Mouse (Mus musculus): ENCODE results near the gene Cct8l1. TPM values are rescaled to one million over a fixed set of nuclear protein-coding genes. Genes with fewer than 3 reads are reported as not detected.

Gene Cct8l1
- not detected in 2 replicates for polyA plus RNA-seq (2014; fragmentation: Nextera tagmentation; extraction: Ambion mirVana)

- Histone ChIP-seq H3K9me3 (ENCODE audit: control insufficient read depth, low read length) (no peaks in the 10 kb centered on the region), H3K36me3 (ENCODE audit: control insufficient read depth, insufficient read depth, low read length) (no peaks in the 10 kb centered on the region), H3K4me2 (ENCODE audit: low read depth, severe bottlenecking) (no peak within 1 kb of the TSS), H3K27ac (replicated peaks; ENCODE audit: low read depth, low read length) (no peak within 1 kb of the TSS), H3K4me3 (ENCODE audit: low read depth, low read length) (no peak within 1 kb of the TSS), H3K9ac (ENCODE audit: low read length) (no peak within 1 kb of the TSS), H3K27me3 (ENCODE audit: control insufficient read depth, insufficient read depth, low read length) (no peaks in the 10 kb centered on the region), H3K4me1 (ENCODE audit: control insufficient read depth, insufficient read depth, low read length) (no peaks in the 10 kb centered on the region)
- DNase-seq (ENCODE audit: low spot score) (no peak), ATAC-seq (ENCODE audit: insufficient number of reproducible peaks, low FRiP score, low TSS enrichment, low read depth) (no peak)
- WGBS, result 91% methylated on average over 5 of the region's 5 CpGs
These were observed at the start of gene Cct8l1 for GRCm38 (mm10) chr5:25515767-25516166. Gene Cct8l1, plus strand, starts transcription at chr5:25516067.

GRCm38 (mm10) chr5:25472070-25472469 is 43.8 kb upstream of the Cct8l1 start:
- Histone ChIP-seq H3K4me3 (ENCODE audit: low read depth, low read length) (peak overlapping the region; percentile 19; the same call in 1 of the 2 replicates), H3K4me1 (ENCODE audit: control insufficient read depth, insufficient read depth, low read length) (no peaks in the 10 kb centered on the region), H3K27me3 (ENCODE audit: control insufficient read depth, insufficient read depth, low read length) (no peaks in the 10 kb centered on the region), H3K36me3 (ENCODE audit: control insufficient read depth, insufficient read depth, low read length) (no peaks in the 10 kb centered on the region), H3K27ac (replicated peaks; ENCODE audit: low read depth, low read length) (no peak overlapping the region), H3K9ac (ENCODE audit: low read length) (no peak overlapping the region), H3K4me2 (ENCODE audit: low read depth, severe bottlenecking) (peak overlapping the region; percentile 34; the same call in 1 of the 2 replicates), H3K9me3 (ENCODE audit: control insufficient read depth, low read length) (no peaks in the 10 kb centered on the region)
- DNase-seq (ENCODE audit: low spot score) (no peak), ATAC-seq (ENCODE audit: insufficient number of reproducible peaks, low FRiP score, low TSS enrichment, low read depth) (no peak)
- 7% methylated on average over 6 of the region's 6 CpGs for WGBS

GRCm38 (mm10) chr5:25475789-25476188 is 40.1 kb upstream of the Cct8l1 start:
- Histone ChIP-seq H3K27me3 (ENCODE audit: control insufficient read depth, insufficient read depth, low read length) (no peaks in the 10 kb centered on the region), H3K4me2 (ENCODE audit: low read depth, severe bottlenecking) (no peak overlapping the region), H3K4me3 (ENCODE audit: low read depth, low read length) (no peak overlapping the region), H3K9me3 (ENCODE audit: control insufficient read depth, low read length) (no peaks in the 10 kb centered on the region), H3K27ac (replicated peaks; ENCODE audit: low read depth, low read length) (no peak overlapping the region), H3K4me1 (ENCODE audit: control insufficient read depth, insufficient read depth, low read length) (no peaks in the 10 kb centered on the region), H3K36me3 (ENCODE audit: control insufficient read depth, insufficient read depth, low read length) (no peaks in the 10 kb centered on the region), H3K9ac (ENCODE audit: low read length) (no peak overlapping the region)
- ATAC-seq (ENCODE audit: insufficient number of reproducible peaks, low FRiP score, low TSS enrichment, low read depth), result no peak
- no peak for DNase-seq (ENCODE audit: low spot score)
- WGBS, result 82% methylated on average over 2 of the region's 2 CpGs

- ATAC-seq (ENCODE audit: insufficient number of reproducible peaks, low FRiP score, low TSS enrichment, low read depth), result no peak
- H3K27me3 ChIP-seq (ENCODE audit: control insufficient read depth, insufficient read depth, low read length), result no peaks in the 10 kb centered on the region
- no peak for DNase-seq (ENCODE audit: low spot score)
- no peaks in the 10 kb centered on the region for H3K36me3 ChIP-seq (ENCODE audit: control insufficient read depth, insufficient read depth, low read length)
- no peaks in the 10 kb centered on the region for H3K4me1 ChIP-seq (ENCODE audit: control insufficient read depth, insufficient read depth, low read length)
- H3K4me2 ChIP-seq (ENCODE audit: low read depth, severe bottlenecking), result no peak overlapping the region
- H3K9ac ChIP-seq (ENCODE audit: low read length), result no peak overlapping the region
- H3K27ac ChIP-seq (replicated peaks; ENCODE audit: low read depth, low read length), result no peak overlapping the region
- H3K4me3 ChIP-seq (ENCODE audit: low read depth, low read length), result no peak overlapping the region
- H3K9me3 ChIP-seq (ENCODE audit: control insufficient read depth, low read length), result no peaks in the 10 kb centered on the region
These were observed 37.0 kb upstream of the Cct8l1 start for GRCm38 (mm10) chr5:25478863-25479262.

GRCm38 (mm10) chr5:25496652-25497051 is 19.2 kb upstream of the Cct8l1 start:
- no peak for DNase-seq (ENCODE audit: low spot score)
- no peaks in the 10 kb centered on the region for H3K4me1 ChIP-seq (ENCODE audit: control insufficient read depth, insufficient read depth, low read length)
- no peaks in the 10 kb centered on the region for H3K36me3 ChIP-seq (ENCODE audit: control insufficient read depth, insufficient read depth, low read length)
- no peaks in the 10 kb centered on the region for H3K9me3 ChIP-seq (ENCODE audit: control insufficient read depth, low read length)
- no peak for ATAC-seq (ENCODE audit: insufficient number of reproducible peaks, low FRiP score, low TSS enrichment, low read depth)
- peak overlapping the region; percentile 70 for H3K4me2 ChIP-seq (ENCODE audit: low read depth, severe bottlenecking)
- peak overlapping the region; percentile 91 for H3K4me3 ChIP-seq (ENCODE audit: low read depth, low read length)
- H3K27ac ChIP-seq (replicated peaks; ENCODE audit: low read depth, low read length), result no peak overlapping the region
- H3K27me3 ChIP-seq (ENCODE audit: control insufficient read depth, insufficient read depth, low read length), result no peaks in the 10 kb centered on the region
- WGBS, result 40% methylated on average over 2 of the region's 2 CpGs
- no peak overlapping the region for H3K9ac ChIP-seq (ENCODE audit: low read length)

- peak overlapping the region; percentile 70 for H3K4me2 ChIP-seq (ENCODE audit: low read depth, severe bottlenecking)
- 1% methylated on average over 10 of the region's 10 CpGs for whole genome bisulfite sequencing
- peak overlapping the region; percentile 91 for H3K4me3 ChIP-seq (ENCODE audit: low read depth, low read length)
- H3K36me3 ChIP-seq (ENCODE audit: control insufficient read depth, insufficient read depth, low read length), result no peaks in the 10 kb centered on the region
- H3K4me1 ChIP-seq (ENCODE audit: control insufficient read depth, insufficient read depth, low read length), result no peaks in the 10 kb centered on the region
- peak; percentile 26 for DNase-seq (ENCODE audit: low spot score)
- no peaks in the 10 kb centered on the region for H3K27me3 ChIP-seq (ENCODE audit: control insufficient read depth, insufficient read depth, low read length)
- no peak for ATAC-seq (ENCODE audit: insufficient number of reproducible peaks, low FRiP score, low TSS enrichment, low read depth)
- no peaks in the 10 kb centered on the region for H3K9me3 ChIP-seq (ENCODE audit: control insufficient read depth, low read length)
- H3K27ac ChIP-seq (replicated peaks; ENCODE audit: low read depth, low read length), result no peak overlapping the region
- H3K9ac ChIP-seq (ENCODE audit: low read length), result peak overlapping the region; percentile 96
These were observed 18.5 kb upstream of the Cct8l1 start for GRCm38 (mm10) chr5:25497369-25497719.

- Histone ChIP-seq H3K27me3 (ENCODE audit: control insufficient read depth, insufficient read depth, low read length) (no peaks in the 10 kb centered on the region), H3K9ac (ENCODE audit: low read length) (peak overlapping the region; percentile 96), H3K27ac (replicated peaks; ENCODE audit: low read depth, low read length) (peak overlapping the region; percentile 94), H3K4me3 (ENCODE audit: low read depth, low read length) (peak overlapping the region; percentile 91), H3K4me2 (ENCODE audit: low read depth, severe bottlenecking) (peak overlapping the region; percentile 70), H3K36me3 (ENCODE audit: control insufficient read depth, insufficient read depth, low read length) (no peaks in the 10 kb centered on the region), H3K9me3 (ENCODE audit: control insufficient read depth, low read length) (no peaks in the 10 kb centered on the region), H3K4me1 (ENCODE audit: control insufficient read depth, insufficient read depth, low read length) (no peaks in the 10 kb centered on the region)
- under 1% methylated on average over 47 of the region's 78 CpGs for WGBS
- DNase-seq (ENCODE audit: low spot score), result peak; percentile 64
- ATAC-seq (ENCODE audit: insufficient number of reproducible peaks, low FRiP score, low TSS enrichment, low read depth), result 0 out of 2 replicates have a peak, but pooled peaks have one; percentile 9
These were observed 18.0 kb upstream of the Cct8l1 start for GRCm38 (mm10) chr5:25497720-25498345.

- WGBS, result under 1% methylated on average over 48 of the region's 54 CpGs
- Histone ChIP-seq H3K4me2 (ENCODE audit: low read depth, severe bottlenecking) (peak within 1 kb of the TSS; percentile 85), H3K9ac (ENCODE audit: low read length) (peak within 1 kb of the TSS; percentile 96), H3K9me3 (ENCODE audit: control insufficient read depth, low read length) (no peaks in the 10 kb centered on the region), H3K27ac (replicated peaks; ENCODE audit: low read depth, low read length) (peak within 1 kb of the TSS; percentile 96), H3K36me3 (ENCODE audit: control insufficient read depth, insufficient read depth, low read length) (no peaks in the 10 kb centered on the region), H3K27me3 (ENCODE audit: control insufficient read depth, insufficient read depth, low read length) (no peaks in the 10 kb centered on the region), H3K4me1 (ENCODE audit: control insufficient read depth, insufficient read depth, low read length) (no peaks in the 10 kb centered on the region), H3K4me3 (ENCODE audit: low read depth, low read length) (peak within 1 kb of the TSS; percentile 91)
- DNase-seq (ENCODE audit: low spot score) (peak; percentile 84), ATAC-seq (ENCODE audit: insufficient number of reproducible peaks, low FRiP score, low TSS enrichment, low read depth) (peak; percentile 3; the same call in 1 of the 2 replicates)
These were observed 17.5 kb upstream of the Cct8l1 start, which contains the start of gene Kmt2c for GRCm38 (mm10) chr5:25498346-25498820. Gene Kmt2c, minus strand, starts transcription at chr5:25498783.

Measured in limb, embryonic 11.5 days (tissue).